22 mouse cellular contexts compared by ENCODE assay signal in genomic region chr1:71127171-71127570, GRCm38 (mm10).
"Had no signal": no experiment of that assay in that cellular context is flagged by ENCODE, and none has a peak within 500 bp of the region (broad histone marks: within the 10 kb centered on the region; RNA-seq: fewer than 3 reads in every experiment).

No protein-coding gene starts in this region.

- H3K9me3 ChIP-seq: liver, embryonic 15.5 days; lung, embryonic 15.5 days; megakaryocyte, embryonic 14.5 days; midbrain, embryonic 13.5 days; midbrain, embryonic 15.5 days; neural tube, embryonic 12.5 days; stomach, embryonic 15.5 days had no signal

- H3K36me3 ChIP-seq: liver, embryonic 15.5 days; lung, embryonic 15.5 days; midbrain, embryonic 13.5 days; midbrain, embryonic 15.5 days; neural tube, embryonic 12.5 days; stomach, embryonic 15.5 days had no signal

- H3K27ac ChIP-seq: liver, embryonic 15.5 days; lung, embryonic 15.5 days; macrophage; midbrain, embryonic 13.5 days; midbrain, embryonic 15.5 days; neural tube, embryonic 12.5 days; stomach, embryonic 15.5 days; stomach, postnatal 0 days had no signal

- DNase-seq: liver, postnatal 0 days; lung, adult 2 months; lung, postnatal 14 days; lung, postnatal 36 days; retina, postnatal 1 day; right cerebral cortex, adult 18-20 months; right cerebral cortex, postnatal 25 days; right cerebral cortex, postnatal 4 days; spleen, adult 18-20 months; thymus, adult 2 months; thymus, postnatal 25 days; thymus, postnatal 4 days had no signal

- H3K27me3 ChIP-seq: liver, embryonic 15.5 days; lung, embryonic 15.5 days; megakaryocyte, embryonic 14.5 days; midbrain, embryonic 13.5 days; midbrain, embryonic 15.5 days; neural tube, embryonic 12.5 days; stomach, embryonic 15.5 days had no signal

- H3K4me2 ChIP-seq: liver, embryonic 15.5 days; lung, embryonic 15.5 days; midbrain, embryonic 11.5 days; midbrain, embryonic 13.5 days; midbrain, embryonic 15.5 days; neural tube, embryonic 12.5 days; stomach, embryonic 15.5 days had no signal

- H3K4me3 ChIP-seq: liver, embryonic 15.5 days; lung, embryonic 15.5 days; megakaryocyte, embryonic 14.5 days; midbrain, embryonic 13.5 days; midbrain, embryonic 15.5 days; neural tube, embryonic 12.5 days; stomach, embryonic 15.5 days had no signal

- H3K9ac ChIP-seq: liver, embryonic 15.5 days; liver, postnatal 0 days; lung, embryonic 15.5 days; midbrain, embryonic 13.5 days; midbrain, embryonic 15.5 days; neural tube, embryonic 12.5 days; stomach, embryonic 15.5 days had no signal

- H3K4me1 ChIP-seq: liver, embryonic 15.5 days; lung, embryonic 15.5 days; megakaryocyte, embryonic 14.5 days; midbrain, embryonic 13.5 days; midbrain, embryonic 15.5 days; neural tube, embryonic 12.5 days; stomach, embryonic 15.5 days had no signal
